Mouse (Mus musculus) bone marrow, adult 2 months (tissue): Measurements from ENCODE around the gene Gm44973.

Source experiments
- CTCF ChIP-seq: fragments of 200-500 bp; IDR thresholded peaks from 2 replicates; pipeline ENCODE4 v1.5.1; 2011; ENCODE audit warnings: low read length, control low read depth; ENCODE audit not compliant: control insufficient read depth, insufficient read depth
- POLR2A ChIP-seq: fragments of 200-500 bp; IDR thresholded peaks from 2 replicates; pipeline ENCODE4 v1.6.1; 2011; ENCODE audit warnings: low read depth, mild to moderate bottlenecking, control low read depth, low read length, borderline replicate concordance; ENCODE audit not compliant: control insufficient read depth

DNA sequence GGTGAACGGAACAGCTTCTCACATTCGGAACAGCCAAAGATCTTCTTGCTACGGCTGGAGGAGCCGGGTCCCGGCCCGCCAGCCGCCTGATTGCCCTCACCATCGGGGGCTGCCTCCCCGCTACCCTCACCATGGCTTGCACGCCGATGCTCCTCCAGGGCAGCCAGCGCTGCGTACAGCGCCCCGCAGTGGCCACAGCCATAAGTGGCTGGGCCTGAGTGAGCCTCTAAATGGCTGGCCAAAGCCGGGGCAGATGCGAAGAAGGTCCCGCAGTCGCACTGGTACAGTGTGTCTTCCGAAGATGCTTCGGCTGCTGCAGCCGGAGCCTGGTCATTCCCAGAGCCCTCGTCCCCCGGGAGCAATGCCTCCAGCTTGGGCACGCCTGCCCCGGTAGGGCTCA lies 7.1 kb upstream of the Gm44973 start:
- TF ChIP-seq CTCF (no peak), POLR2A (no peak)
